Mouse (Mus musculus) adrenal gland, adult 18-20 months (tissue): ENCODE measurements at regions not wholly inside any gene's neighbourhood (a gene's known extent, or its start where the extent isn't known, plus 50 kb on each side); places are given as distances from the start of the nearest gene placed in this dataset.

ENCODE experiments used
- DNase-seq, 2 experiments: peaks; one replicate each; pipeline ENCODE4 v3.0.0; 2021 to 2022; ENCODE audit warnings: low spot score in 2 of 2

- DNase-seq: no peak
These were observed 579.4 kb upstream of the Tbl1xr1 start for GRCm38 (mm10) chr3:21497011-21497410.

DNA sequence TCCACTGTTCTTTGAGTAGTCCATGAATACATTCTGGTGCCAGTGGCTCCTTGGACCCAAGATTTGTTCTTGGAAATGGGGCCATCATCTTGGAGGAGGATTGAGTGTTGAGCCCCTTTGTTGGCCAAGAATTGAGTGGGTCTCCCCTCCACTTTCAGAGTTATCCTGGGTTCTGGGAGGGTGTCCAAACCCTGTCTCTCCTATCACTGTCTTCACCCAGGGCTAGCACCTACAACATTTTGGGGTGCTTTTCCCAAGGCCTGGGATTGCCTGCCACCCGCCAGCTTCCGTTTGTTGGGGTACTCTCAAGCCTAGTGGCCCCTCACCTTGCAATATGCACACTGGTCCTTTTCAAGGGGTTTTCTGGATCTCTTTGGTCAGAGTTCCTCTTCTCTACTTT lies 568.8 kb upstream of the Tbl1xr1 start:
- no peak for DNase-seq

GRCm38 (mm10) chr3:21512081-21512480 lies 564.4 kb upstream of the Tbl1xr1 start:
- DNase-seq: no peak

DNA sequence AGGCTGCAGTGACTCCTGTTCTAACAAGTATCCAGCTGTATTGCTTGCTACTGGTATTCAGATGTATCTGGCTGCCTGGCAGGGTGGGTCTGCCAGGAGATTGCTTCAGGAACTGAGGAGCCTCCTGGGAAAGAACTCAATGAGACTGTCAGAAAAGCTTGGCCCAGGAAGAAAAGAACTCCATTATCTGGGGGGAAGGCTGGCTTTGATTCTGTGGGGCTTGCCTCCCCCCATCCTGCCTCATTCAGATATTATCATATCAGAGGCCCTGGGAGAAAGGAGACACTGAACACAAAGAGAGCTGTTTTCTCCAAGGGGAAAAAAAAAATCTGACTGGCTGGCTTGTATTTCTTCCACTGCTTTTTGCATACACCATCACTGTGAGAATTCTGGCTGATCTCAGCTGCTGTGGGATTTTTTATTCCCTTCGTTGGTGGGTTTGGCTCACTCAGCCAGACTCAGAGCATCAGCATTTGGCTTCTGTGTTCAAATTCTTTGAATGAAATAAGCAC lies 552.0 kb upstream of the Tbl1xr1 start:
- DNase-seq: no peak

GRCm38 (mm10) chr3:21530862-21531261 lies 545.6 kb upstream of the Tbl1xr1 start:
- no peak for DNase-seq

DNA sequence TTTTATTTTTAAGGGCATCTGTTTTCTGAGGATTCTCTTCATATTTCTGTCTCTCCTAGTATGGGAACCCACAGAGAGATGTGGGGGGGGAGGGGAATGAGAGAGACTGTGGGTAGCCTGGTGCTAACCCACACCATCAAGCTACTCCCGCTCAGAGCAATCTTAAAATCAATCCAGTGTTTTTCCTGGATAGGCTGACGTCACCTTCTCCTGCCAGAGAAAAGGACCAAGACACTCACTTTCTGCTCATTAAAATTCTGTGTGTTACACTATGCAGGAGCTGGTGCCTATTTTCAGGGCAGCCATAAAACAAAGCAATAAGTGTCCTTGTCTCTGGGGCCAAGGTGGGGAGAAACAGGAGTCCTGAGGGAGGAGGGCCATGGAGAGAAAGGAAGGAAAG lies 537.3 kb upstream of the Tbl1xr1 start:
- DNase-seq: no peak

- DNase-seq: no peak
These were observed 532.0 kb upstream of the Tbl1xr1 start for GRCm38 (mm10) chr3:21544456-21544855.

DNA sequence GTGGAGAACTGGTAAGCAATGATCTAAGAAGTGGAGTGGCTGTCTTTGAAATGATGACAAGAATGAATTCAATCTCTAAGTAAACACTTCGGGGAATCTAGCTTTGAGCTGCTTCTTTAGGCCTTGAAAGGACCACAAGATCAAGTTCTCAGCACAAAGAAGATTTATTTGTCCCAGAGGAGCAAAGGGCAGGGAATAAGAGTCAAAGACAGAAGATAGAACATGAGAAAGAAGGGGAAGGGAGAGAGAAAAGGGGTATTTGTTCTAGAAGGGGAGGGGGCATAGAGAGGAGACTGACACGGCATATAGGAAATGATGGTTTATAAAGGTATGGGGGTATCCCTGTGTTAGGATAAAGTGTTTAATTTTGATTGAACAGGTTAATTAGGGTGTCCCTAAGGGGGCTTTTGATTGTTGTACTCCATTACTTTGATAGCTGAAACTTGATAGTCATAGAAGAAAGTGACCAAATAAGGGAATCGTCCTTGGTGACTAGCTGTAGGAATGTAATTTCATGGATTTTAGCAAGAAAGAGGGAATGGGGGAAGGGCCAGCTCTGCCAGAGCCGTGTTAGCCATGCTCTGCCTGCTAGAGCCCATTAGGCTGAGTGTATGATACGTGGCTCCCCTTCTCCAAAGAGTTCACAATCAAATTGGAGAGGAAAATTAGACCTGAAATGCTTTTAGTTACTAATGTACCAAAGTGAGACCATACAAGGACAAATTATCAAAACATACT lies 531.1 kb upstream of the Tbl1xr1 start:
- DNase-seq: no peak

GRCm38 (mm10) chr3:21546411-21546810 lies 530.0 kb upstream of the Tbl1xr1 start:
- no peak for DNase-seq

DNA sequence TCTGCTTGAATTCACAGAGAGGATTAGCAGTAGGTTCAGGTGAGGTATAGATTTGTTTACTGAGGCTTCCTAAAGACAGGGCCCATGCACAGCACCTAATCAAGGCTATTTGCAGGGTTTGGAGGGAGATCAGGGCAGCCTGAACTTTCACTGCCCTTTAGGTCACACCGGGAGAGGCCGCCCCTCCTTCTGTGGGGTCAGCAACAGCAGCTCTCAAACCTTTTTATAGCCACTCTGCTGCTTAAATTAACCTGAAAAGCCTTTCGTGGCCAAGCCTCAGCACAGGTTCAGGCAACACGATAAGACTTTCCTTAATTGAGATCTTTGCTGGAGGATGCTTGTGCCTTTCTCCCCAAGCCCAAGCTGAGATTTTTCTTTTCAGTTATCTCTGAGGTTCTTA lies 526.8 kb upstream of the Tbl1xr1 start:
- no peak for DNase-seq

DNA sequence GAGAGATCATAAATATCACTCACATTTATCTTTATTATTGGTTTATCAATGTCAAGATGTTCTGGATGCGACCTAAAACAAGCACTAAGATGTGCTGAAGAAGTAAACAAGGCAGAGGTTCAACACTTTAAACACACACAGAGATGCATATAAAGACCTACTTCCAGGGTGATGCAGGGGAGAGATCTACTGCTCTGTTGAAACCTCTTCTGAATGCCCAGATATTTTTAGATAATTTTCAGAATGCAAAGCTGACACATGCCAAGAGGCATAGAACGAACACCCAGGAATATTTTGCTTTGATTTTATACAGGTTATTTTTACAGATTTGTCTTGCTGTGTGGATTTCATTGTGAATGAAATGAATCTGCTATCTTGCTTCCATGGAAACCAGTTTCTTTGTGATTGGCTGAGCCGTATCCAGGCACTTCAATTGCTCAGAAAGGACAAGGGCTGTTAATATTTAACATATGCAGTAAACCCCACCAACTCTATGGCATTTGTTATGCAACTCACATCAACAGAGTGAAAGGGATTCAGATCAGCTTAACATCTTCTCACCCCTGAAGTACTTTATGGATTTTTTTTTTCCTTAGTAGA lies 523.2 kb upstream of the Tbl1xr1 start:
- DNase-seq: no peak

GRCm38 (mm10) chr3:21553859-21554258 lies 522.6 kb upstream of the Tbl1xr1 start:
- DNase-seq: no peak

GRCm38 (mm10) chr3:21557963-21558441 lies 518.5 kb upstream of the Tbl1xr1 start:
- DNase-seq: no peak

- DNase-seq: no peak
These were observed 513.6 kb upstream of the Tbl1xr1 start for GRCm38 (mm10) chr3:21562771-21563312.

GRCm38 (mm10) chr3:21563454-21563853 lies 513.0 kb upstream of the Tbl1xr1 start:
- no peak for DNase-seq

- peak in 1 of 2 experiments; percentile 27 for DNase-seq
These were observed 512.2 kb upstream of the Tbl1xr1 start for GRCm38 (mm10) chr3:21564211-21564781.

DNA sequence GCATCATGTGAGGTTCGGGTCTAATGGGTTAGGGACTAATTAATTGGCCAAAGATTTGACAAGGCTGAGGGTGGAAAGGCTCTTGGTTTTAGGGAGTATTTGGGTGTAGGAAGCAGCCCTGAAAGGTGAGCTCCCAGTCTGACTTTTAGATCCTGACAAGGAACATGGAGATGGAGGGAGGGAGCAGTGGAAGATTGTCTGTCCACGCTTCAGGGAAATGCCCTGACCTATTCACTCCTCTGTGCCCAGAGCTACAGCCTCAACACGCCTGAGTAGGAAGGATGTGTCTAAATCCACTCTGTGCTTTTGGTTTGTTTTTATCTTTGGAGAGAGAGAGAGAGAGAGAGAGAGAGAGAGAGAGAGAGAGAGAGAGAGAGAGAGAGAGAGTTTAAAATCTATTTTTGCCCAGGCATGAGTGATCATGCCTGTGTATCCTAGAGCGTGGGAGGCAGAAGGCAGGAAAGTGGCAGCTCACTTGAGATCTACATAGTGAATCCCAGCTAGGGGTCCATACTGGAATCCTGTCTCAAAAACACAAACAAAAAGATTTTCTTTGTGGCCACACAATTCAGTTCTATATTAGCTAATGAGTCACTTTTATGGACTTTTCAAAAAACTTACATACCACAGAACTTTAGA lies 511.5 kb upstream of the Tbl1xr1 start:
- DNase-seq: no peak

GRCm38 (mm10) chr3:21569721-21570120 lies 506.7 kb upstream of the Tbl1xr1 start:
- DNase-seq: no peak

- no peak for DNase-seq
These were observed 497.8 kb upstream of the Tbl1xr1 start for GRCm38 (mm10) chr3:21578635-21579034.

DNA sequence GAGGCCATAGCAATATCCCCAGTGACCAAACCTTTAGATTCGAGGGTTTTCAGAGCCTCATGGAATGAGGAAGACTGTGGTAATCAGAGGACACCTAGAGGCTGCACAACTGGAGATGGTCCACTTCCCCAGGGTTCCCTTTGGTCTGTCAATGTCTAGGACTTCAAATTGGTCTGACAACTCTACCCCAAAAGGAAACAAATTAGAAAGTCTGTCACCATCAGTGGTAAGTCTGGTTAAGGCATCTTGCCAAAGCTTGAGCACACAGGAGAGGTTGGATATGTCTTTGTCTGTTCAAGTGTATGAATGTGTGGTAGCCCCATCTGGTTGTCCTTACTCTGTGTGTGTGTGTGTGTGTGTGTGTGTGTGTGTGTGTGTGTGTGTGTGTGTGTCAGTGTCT lies 494.3 kb upstream of the Tbl1xr1 start:
- no peak for DNase-seq

GRCm38 (mm10) chr3:21585767-21586166 lies 490.7 kb upstream of the Tbl1xr1 start:
- no peak for DNase-seq
